Mouse (Mus musculus) thymus, adult 2 months (tissue): ENCODE data around the gene Rerg. TPM values are rescaled to one million over a fixed set of nuclear protein-coding genes. Genes with fewer than 3 reads are reported as not detected.

Experiments
- DNase-seq: peaks from one replicate; pipeline ENCODE4 v3.0.0; 2021
- H3K27ac ChIP-seq: fragments of 200-500 bp; 2 replicates; pipeline ENCODE4 v1.5.1; 2012; ENCODE audit warnings: low read length, control low read depth; ENCODE audit not compliant: control insufficient read depth, insufficient read depth
- H3K27me3 ChIP-seq: fragments of 200-500 bp; 2 replicates; pipeline ENCODE4 v1.6.1; 2012; ENCODE audit warnings: mild to moderate bottlenecking, low read length, moderate library complexity, mixed read lengths; ENCODE audit not compliant: control insufficient read depth, insufficient read depth
- H3K36me3 ChIP-seq: fragments of 200-500 bp; 2 replicates; pipeline ENCODE4 v1.6.1; 2012; ENCODE audit warnings: mild to moderate bottlenecking, low read length, moderate library complexity; ENCODE audit not compliant: control insufficient read depth, insufficient read depth
- H3K4me1 ChIP-seq: fragments of 200-500 bp; replicated peaks from 2 replicates; pipeline ENCODE4 v1.6.1; 2012; ENCODE audit warnings: low read length; ENCODE audit not compliant: control insufficient read depth, insufficient read depth
- H3K4me3 ChIP-seq: fragments of 200-500 bp; 2 replicates; pipeline ENCODE4 v1.5.1; 2012; ENCODE audit warnings: mild to moderate bottlenecking, low read length, control low read depth, moderate library complexity; ENCODE audit not compliant: control insufficient read depth, insufficient read depth
- CTCF ChIP-seq: fragments of 200-500 bp; IDR thresholded peaks from 2 replicates; pipeline ENCODE4 v1.5.1; 2012; ENCODE audit warnings: mild to moderate bottlenecking, control low read depth, low read length, moderate library complexity, borderline replicate concordance; ENCODE audit not compliant: control insufficient read depth, poor library complexity, insufficient read depth; ENCODE audit errors: extremely low read depth
- POLR2A ChIP-seq: fragments of 200-500 bp; IDR thresholded peaks from 2 replicates; pipeline ENCODE4 v1.6.1; 2012; ENCODE audit warnings: mild to moderate bottlenecking, low read length, control low read depth, moderate library complexity; ENCODE audit not compliant: control insufficient read depth, poor library complexity, insufficient read depth; ENCODE audit errors: extremely low read depth
- WGBS: fragments of 180-500 bp; shearing (Covaris S2); methylation state at CpG from one replicate; pipeline ENCODE4 v1.1.7; 2018; 5-methylcytosine and 5-hydroxymethylcytosine counted together
- polyA plus RNA-seq: library from polyadenylated mRNA; depleted of rRNA; stranded (reverse); fragments of >200 nt; gene quantifications from 2 replicates; pipeline ENCODE4 v1.2.3, GENCODE M21; 2012; rRNA removed

Gene Rerg
- polyA plus RNA-seq: 0.41 and 0.49 TPM in 2 replicates

DNA sequence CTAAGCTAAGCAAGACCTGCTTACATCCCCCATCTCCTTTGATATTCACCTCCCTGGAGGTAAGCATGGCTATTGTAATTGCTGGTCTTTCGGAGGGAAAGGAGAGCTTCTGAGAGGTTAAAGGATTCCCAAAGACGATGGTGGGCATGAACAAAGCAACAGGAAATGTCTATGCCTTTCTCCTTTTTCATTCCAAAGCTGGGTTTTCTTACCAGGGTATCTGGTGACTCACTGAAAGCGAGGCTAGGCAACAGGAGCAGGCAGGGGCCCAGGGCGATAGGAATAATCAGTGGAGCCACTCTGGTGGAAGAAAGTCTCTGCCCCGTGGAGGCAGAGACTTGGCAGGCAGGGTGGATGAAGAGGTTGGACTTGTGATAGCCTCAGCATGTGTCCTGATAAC, at the start of gene Rerg:
Gene Rerg, minus strand, starts transcription at position 272 of the 400 bp plus-strand sequence.
- H3K4me1 ChIP-seq: no peaks in the 10 kb centered on the region
- TF ChIP-seq CTCF: no peak
- TF ChIP-seq POLR2A: no peak
- no peaks in the 10 kb centered on the region; the same call in 1 of the 2 replicates for H3K27me3 ChIP-seq
- 89% methylated on average over 5 of the region's 5 CpGs for WGBS
- H3K4me3 ChIP-seq: no peak within 1 kb of the TSS
- no peak for DNase-seq
- H3K36me3 ChIP-seq: no peaks in the 10 kb centered on the region
- no peak within 1 kb of the TSS for H3K27ac ChIP-seq

DNA sequence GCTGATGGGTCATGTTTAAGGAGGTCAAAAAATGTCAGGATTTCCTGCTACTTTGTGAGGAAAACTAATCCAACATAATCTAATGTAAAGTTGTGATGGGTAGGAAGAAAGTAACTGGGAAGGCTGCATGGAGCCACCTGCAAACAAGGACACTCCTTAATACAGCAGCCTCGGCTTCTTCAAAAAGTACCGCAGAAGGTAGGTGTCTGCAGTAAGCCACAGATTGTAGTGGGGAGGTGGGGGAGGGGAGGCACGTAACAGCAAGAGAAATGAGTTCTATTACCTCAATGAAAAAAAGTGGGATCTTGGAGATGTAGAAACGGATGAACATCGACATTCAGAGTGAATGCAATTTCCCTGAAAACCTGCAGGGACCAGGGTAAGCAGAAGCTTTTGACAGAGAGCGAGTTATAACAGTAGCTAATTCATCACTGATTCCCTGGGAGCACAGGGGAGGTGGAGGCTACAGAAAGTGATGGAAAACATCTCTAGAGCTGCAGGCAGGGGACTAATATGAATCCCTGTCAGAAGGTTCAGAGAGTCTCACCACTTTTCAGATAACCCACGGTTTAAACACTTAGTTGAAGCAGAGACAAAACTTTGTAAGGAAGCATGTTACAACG, 47.7 kb upstream of the Rerg start:
- H3K36me3 ChIP-seq: no peaks in the 10 kb centered on the region
- H3K27ac ChIP-seq: no peak overlapping the region
- no peaks in the 10 kb centered on the region for H3K4me1 ChIP-seq
- 83% methylated on average over 8 of the region's 8 CpGs for WGBS
- TF ChIP-seq POLR2A (no peak), CTCF (no peak)
- DNase-seq: no peak
- H3K4me3 ChIP-seq: no peak overlapping the region
- H3K27me3 ChIP-seq: no peaks in the 10 kb centered on the region

DNA sequence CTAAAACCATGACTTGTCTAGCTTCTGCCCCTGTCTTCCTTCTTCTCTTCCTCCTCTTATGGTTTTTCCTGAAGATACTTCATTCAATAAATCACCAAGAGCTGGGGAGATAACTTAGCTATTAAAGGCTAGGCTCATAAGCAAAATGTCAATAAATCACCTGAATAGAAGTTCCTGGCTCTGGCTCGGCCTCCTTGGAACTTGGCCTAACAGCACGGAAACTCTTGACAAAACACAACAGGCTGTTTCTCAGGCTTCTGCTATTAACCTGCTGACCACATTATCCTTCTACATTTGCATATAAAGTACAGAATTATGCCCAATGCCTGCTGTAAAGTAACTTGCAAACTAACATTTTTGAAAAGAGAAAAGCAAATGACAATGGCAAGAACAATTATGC, 41.1 kb upstream of the Rerg start:
- H3K27ac ChIP-seq: no peak overlapping the region
- no peak overlapping the region for H3K4me3 ChIP-seq
- H3K4me1 ChIP-seq: no peaks in the 10 kb centered on the region
- no peaks in the 10 kb centered on the region for H3K27me3 ChIP-seq
- no peaks in the 10 kb centered on the region for H3K36me3 ChIP-seq
- WGBS: 89% methylated on average over 2 of the region's 2 CpGs
- no peak for TF ChIP-seq POLR2A
- DNase-seq: no peak

DNA sequence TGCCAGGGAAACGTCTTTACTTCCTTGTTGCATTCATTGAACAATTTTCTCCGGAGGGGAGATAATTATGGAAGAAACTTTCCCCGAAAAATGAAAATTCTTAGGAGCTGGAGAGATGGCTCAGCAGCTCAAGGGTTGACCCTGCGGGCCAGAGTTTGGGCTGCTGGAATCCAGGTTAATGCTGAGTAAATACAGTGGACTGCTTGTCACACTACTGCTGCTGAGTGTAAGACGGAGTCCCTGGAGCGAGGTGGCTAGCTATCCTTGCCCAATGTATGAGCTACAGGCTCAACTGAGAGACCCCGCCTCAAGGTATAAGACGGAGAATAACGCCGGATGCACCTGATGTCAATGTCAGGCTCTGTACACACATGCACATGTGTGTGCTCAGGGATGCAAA, 40.7 kb upstream of the Rerg start:
- Histone ChIP-seq H3K4me1 (no peaks in the 10 kb centered on the region), H3K27ac (no peak overlapping the region), H3K27me3 (no peaks in the 10 kb centered on the region), H3K36me3 (no peaks in the 10 kb centered on the region), H3K4me3 (no peak overlapping the region)
- no peak for DNase-seq
- WGBS: 92% methylated on average over 10 of the region's 10 CpGs
- TF ChIP-seq CTCF: no peak
- no peak for TF ChIP-seq POLR2A

DNA sequence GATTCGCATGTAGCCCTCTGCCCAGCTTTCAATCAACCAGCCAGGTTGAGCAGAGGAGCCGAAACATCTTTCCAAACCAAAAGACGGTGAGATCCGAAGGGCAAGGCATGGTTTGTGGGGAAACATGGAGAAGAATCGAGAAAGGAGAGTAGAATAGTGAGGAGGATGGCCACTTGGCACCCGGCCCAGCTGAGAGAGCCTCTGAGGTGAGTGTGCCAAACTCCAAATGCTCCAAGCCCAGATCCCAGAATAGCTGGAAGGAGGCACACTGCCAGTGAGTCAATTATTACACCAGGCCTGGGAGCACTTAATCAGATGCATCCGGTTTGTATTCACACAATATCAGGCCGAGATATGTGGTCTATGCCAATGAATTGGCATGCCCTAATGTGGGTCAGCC, 39.7 kb upstream of the Rerg start:
- Histone ChIP-seq H3K4me1 (no peaks in the 10 kb centered on the region), H3K27me3 (no peaks in the 10 kb centered on the region), H3K27ac (no peak overlapping the region), H3K4me3 (no peak overlapping the region), H3K36me3 (no peaks in the 10 kb centered on the region)
- 95% methylated on average over 8 of the region's 8 CpGs for WGBS
- TF ChIP-seq CTCF (no peak), POLR2A (no peak)
- DNase-seq: no peak

DNA sequence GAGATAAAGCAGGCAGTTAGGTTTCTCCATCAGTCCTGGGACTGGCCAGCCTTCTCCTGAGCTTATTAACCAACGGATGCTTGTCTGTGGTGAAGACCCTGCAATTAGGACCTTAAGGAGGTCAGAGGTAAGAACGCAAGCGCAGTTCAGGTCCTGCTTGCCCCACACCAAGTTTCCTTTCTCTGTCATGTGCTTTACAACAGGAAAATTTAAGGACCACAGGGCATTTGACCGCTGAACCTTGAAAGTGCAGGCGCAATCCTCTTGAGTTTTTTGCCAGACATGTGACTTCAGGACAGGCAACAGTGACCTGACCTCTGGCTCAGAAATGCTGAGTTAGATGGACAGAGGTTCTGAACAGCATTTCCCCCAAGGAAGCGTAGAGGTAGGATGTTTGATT, 36.8 kb upstream of the Rerg start:
- Histone ChIP-seq H3K4me1 (no peaks in the 10 kb centered on the region), H3K27me3 (no peaks in the 10 kb centered on the region), H3K4me3 (no peak overlapping the region), H3K36me3 (no peaks in the 10 kb centered on the region), H3K27ac (no peak overlapping the region)
- no peak for DNase-seq
- TF ChIP-seq POLR2A: no peak
- TF ChIP-seq CTCF: no peak
- WGBS: 96% methylated on average over 6 of the region's 6 CpGs
